Mouse (Mus musculus) intestine, embryonic 16.5 days (tissue): Measurements from ENCODE around the gene Msl3l2. TPM values are rescaled to one million over a fixed set of nuclear protein-coding genes. Genes with fewer than 3 reads are reported as not detected.

ENCODE experiments used
- ATAC-seq: fragments of 200-750 bp; cut with Nextera tagmentation; 2 replicates; pipeline ENCODE4 v1.8.0; 2017; ENCODE audit warnings: moderate TSS enrichment, moderate library complexity
- H3K27ac ChIP-seq: fragments of 300-500 bp; sonication (generic); 2 replicates; pipeline ENCODE4 v1.5.1; 2014; ENCODE audit warnings: mild to moderate bottlenecking, low read length
- H3K27me3 ChIP-seq: fragments of 300-500 bp; sonication (generic); replicated peaks from 2 replicates; pipeline ENCODE4 v1.6.1; 2014; ENCODE audit warnings: low read length, control low read depth, mixed read lengths; ENCODE audit not compliant: control insufficient read depth, insufficient read depth
- H3K36me3 ChIP-seq: fragments of 300-500 bp; sonication (generic); 2 replicates; pipeline ENCODE4 v1.6.1; 2014; ENCODE audit warnings: low read length, control low read depth; ENCODE audit not compliant: control insufficient read depth, insufficient read depth
- H3K4me1 ChIP-seq: fragments of 300-500 bp; sonication (generic); 2 replicates; pipeline ENCODE4 v1.6.1; 2014; ENCODE audit warnings: low read length, control low read depth, mixed read lengths; ENCODE audit not compliant: control insufficient read depth, insufficient read depth
- H3K4me2 ChIP-seq: fragments of 300-500 bp; sonication (generic); 2 replicates; pipeline ENCODE4 v1.6.1; 2014; ENCODE audit warnings: low read depth, low read length, control low read depth
- H3K4me3 ChIP-seq: fragments of 300-500 bp; sonication (generic); 2 replicates; pipeline ENCODE4 v1.5.1; 2014; ENCODE audit warnings: mild to moderate bottlenecking, low read length
- H3K9ac ChIP-seq: fragments of 300-500 bp; sonication (generic); 2 replicates; pipeline ENCODE4 v1.6.1; 2014; ENCODE audit warnings: low read depth, low read length
- H3K9me3 ChIP-seq: fragments of 300-500 bp; sonication (generic); 2 replicates; pipeline ENCODE4 v1.6.1; 2016; ENCODE audit warnings: low read length, control low read depth; ENCODE audit not compliant: control insufficient read depth
- WGBS: fragments of 180-500 bp; shearing (Covaris S2); extraction: QIAGEN DNeasy Blood & Tissue Kit; methylation state at CpG from one replicate; pipeline ENCODE4 v1.1.7; 2014; 5-methylcytosine and 5-hydroxymethylcytosine counted together
- polyA plus RNA-seq: library from polyadenylated mRNA; unstranded; fragments of >200 nt; fragmentation: Nextera tagmentation; extraction: Ambion mirVana; gene quantifications from 2 replicates; pipeline ENCODE4 v1.2.1, GENCODE M21; 2015

The Msl3l2 gene
- polyA plus RNA-seq, 1 experiment from 2014 or later, result 2.1 TPM

- WGBS, result 43% methylated on average over 1 of the region's 1 CpGs
- H3K9ac ChIP-seq, result peak overlapping the region; percentile 64
- ATAC-seq, result peak; percentile 52
- H3K4me2 ChIP-seq, result peak overlapping the region; percentile 52
- H3K4me1 ChIP-seq, result no peaks in the 10 kb centered on the region; the same call in 1 of the 2 replicates
- peak overlapping the region; percentile 43 for H3K4me3 ChIP-seq
- H3K9me3 ChIP-seq, result no peaks in the 10 kb centered on the region
- no peaks in the 10 kb centered on the region for H3K36me3 ChIP-seq
- H3K27me3 ChIP-seq, result no peaks in the 10 kb centered on the region
- no peak overlapping the region for H3K27ac ChIP-seq
Observed at GRCm38 (mm10) chr10:56106996-56107334, 248 bp downstream of the Msl3l2 start.

DNA sequence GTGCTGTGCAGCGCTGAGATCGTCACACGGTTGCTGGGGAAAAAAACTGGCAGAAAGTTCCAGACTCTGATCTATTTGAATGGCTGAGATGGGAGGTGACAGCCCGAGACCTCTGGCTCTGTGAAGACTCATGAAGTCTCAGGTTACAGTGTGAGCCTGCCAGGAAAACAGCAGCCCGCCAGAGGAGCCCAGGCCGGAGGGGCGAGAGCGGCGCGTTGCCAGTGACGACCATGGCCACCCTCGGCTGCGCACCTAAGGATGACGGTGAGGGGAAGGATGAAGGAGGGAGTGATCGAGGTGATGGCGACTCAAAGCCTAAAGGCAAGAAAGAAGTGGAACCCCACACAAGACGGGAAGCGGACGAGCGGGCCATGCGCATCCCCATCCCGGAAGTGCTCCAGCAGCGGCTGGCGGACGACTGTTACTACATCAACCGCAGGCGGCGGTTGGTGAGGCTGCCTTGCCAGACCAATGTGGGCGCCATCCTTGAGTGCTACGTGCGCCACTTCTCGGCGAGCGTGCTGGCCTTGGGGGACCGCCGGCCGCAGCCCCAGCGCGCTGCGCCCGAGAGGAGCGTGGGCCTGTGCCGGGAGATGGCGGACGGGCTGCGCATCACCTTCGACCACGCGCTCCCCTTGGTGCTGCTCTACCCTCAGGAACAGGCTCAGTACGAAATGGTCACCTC lies 8.4 kb downstream of the Msl3l2 start:
- peak overlapping the region; percentile 75 for H3K9ac ChIP-seq
- no peaks in the 10 kb centered on the region for H3K36me3 ChIP-seq
- 0 out of 2 replicates have a peak overlapping the region, but pooled peaks have one; percentile 6 for H3K27ac ChIP-seq
- ATAC-seq, result peak; percentile 95
- under 1% methylated on average over 50 of the region's 50 CpGs for WGBS
- peaks cover 7% of the 10 kb centered on the region for H3K4me1 ChIP-seq
- H3K27me3 ChIP-seq, result no peaks in the 10 kb centered on the region
- peak overlapping the region; percentile 71 for H3K4me3 ChIP-seq
- H3K9me3 ChIP-seq, result no peaks in the 10 kb centered on the region
- peak overlapping the region; percentile 90 for H3K4me2 ChIP-seq

GRCm38 (mm10) chr10:56115636-56116180 lies 9.0 kb downstream of the Msl3l2 start:
- Histone ChIP-seq H3K27ac (0 out of 2 replicates have a peak overlapping the region, but pooled peaks have one; percentile 6), H3K4me3 (peak overlapping the region; percentile 71), H3K9ac (peak overlapping the region; percentile 75), H3K4me1 (peaks cover 7% of the 10 kb centered on the region), H3K9me3 (no peaks in the 10 kb centered on the region), H3K27me3 (no peaks in the 10 kb centered on the region), H3K4me2 (peak overlapping the region; percentile 90), H3K36me3 (no peaks in the 10 kb centered on the region)
- peak; percentile 81 for ATAC-seq
- WGBS, result 20% methylated on average over 26 of the region's 27 CpGs

DNA sequence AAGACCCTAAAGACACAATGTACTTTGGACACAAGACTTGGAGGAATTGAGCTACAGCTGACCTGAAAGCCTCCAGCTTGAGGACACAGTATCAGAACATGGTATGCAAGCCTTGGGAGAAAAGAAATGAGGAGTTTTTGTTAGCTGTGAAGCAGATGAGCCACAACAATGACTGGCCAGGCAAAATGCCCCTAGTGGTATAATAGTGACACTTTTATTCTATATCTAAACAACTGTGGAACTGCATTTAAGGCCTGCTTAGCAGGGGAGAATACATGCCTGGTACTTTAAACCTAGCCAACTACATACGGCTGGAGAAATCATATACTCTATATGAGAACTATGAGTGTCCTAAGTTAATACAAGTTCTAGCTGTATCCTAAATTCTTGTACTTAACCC lies 20.3 kb downstream of the Msl3l2 start:
- no peaks in the 10 kb centered on the region for H3K27me3 ChIP-seq
- WGBS, result 90% methylated on average over 1 of the region's 1 CpGs
- no peaks in the 10 kb centered on the region for H3K4me1 ChIP-seq
- H3K4me2 ChIP-seq, result no peak overlapping the region
- no peak overlapping the region for H3K4me3 ChIP-seq
- no peak overlapping the region for H3K9ac ChIP-seq
- no peaks in the 10 kb centered on the region for H3K9me3 ChIP-seq
- H3K36me3 ChIP-seq, result no peaks in the 10 kb centered on the region
- no peak overlapping the region for H3K27ac ChIP-seq
- no peak for ATAC-seq

DNA sequence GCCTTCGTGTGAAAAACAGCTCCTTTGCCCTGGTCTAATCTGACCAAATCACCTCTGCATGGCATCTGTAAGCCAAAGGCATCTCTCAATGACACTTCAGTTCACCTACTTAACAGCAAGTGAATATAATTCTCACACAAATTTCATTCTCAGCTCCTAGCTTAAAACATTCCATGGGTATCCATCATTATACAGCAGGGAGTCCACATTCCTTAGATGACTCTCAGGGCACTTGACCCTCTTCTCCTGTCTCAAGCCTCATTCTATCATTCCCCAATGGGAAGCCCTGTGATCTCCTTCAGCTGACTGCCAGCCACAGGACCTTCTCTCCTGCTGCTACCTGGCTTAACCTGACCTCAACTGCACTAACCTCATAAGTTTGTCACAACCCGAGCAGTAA lies 22.9 kb downstream of the Msl3l2 start:
- Histone ChIP-seq H3K9me3 (no peaks in the 10 kb centered on the region), H3K9ac (no peak overlapping the region), H3K4me1 (no peaks in the 10 kb centered on the region), H3K4me2 (no peak overlapping the region), H3K4me3 (no peak overlapping the region), H3K36me3 (no peaks in the 10 kb centered on the region), H3K27me3 (no peaks in the 10 kb centered on the region), H3K27ac (no peak overlapping the region)
- 84% methylated on average over 2 of the region's 2 CpGs for WGBS
- no peak for ATAC-seq

GRCm38 (mm10) chr10:56137191-56137590 lies 30.5 kb downstream of the Msl3l2 start:
- H3K4me3 ChIP-seq, result no peak overlapping the region
- no peak for ATAC-seq
- H3K27ac ChIP-seq, result no peak overlapping the region
- H3K9ac ChIP-seq, result no peak overlapping the region
- H3K36me3 ChIP-seq, result no peaks in the 10 kb centered on the region
- H3K4me1 ChIP-seq, result no peaks in the 10 kb centered on the region
- 93% methylated on average over 5 of the region's 5 CpGs for WGBS
- no peak overlapping the region for H3K4me2 ChIP-seq
- no peaks in the 10 kb centered on the region for H3K9me3 ChIP-seq
- no peaks in the 10 kb centered on the region for H3K27me3 ChIP-seq

GRCm38 (mm10) chr10:56148920-56149319 lies 42.2 kb downstream of the Msl3l2 start:
- H3K4me2 ChIP-seq, result no peak overlapping the region
- no peaks in the 10 kb centered on the region for H3K9me3 ChIP-seq
- no peaks in the 10 kb centered on the region for H3K27me3 ChIP-seq
- H3K36me3 ChIP-seq, result no peaks in the 10 kb centered on the region
- no peak overlapping the region for H3K9ac ChIP-seq
- no peak for ATAC-seq
- H3K4me3 ChIP-seq, result no peak overlapping the region
- 94% methylated on average over 3 of the region's 3 CpGs for WGBS
- H3K27ac ChIP-seq, result no peak overlapping the region
- H3K4me1 ChIP-seq, result no peaks in the 10 kb centered on the region

DNA sequence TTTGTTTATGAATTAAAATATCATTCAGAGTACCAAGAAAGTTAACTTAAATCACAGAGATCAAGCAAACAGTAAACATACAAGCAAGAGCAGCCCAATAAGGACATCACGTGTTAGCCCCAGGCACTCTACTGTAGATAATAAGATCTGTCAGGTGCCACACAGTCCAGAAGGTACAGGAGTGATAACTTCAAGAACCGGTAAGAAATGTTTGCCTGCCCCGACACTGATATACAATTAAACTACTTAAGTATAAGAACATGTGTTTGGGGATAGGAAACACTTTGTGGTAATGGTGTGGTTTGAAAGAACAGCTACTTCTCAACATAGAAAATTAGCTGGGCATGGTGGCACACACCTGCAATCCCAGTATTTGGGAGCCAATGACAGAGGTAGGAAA lies 50.2 kb downstream of the Msl3l2 start:
- H3K9ac ChIP-seq, result no peak overlapping the region
- H3K4me1 ChIP-seq, result no peaks in the 10 kb centered on the region
- no peaks in the 10 kb centered on the region for H3K9me3 ChIP-seq
- whole genome bisulfite sequencing, result 88% methylated on average over 3 of the region's 3 CpGs
- ATAC-seq, result no peak
- H3K4me3 ChIP-seq, result no peak overlapping the region
- H3K27ac ChIP-seq, result no peak overlapping the region
- no peak overlapping the region for H3K4me2 ChIP-seq
- no peaks in the 10 kb centered on the region for H3K27me3 ChIP-seq
- H3K36me3 ChIP-seq, result no peaks in the 10 kb centered on the region

DNA sequence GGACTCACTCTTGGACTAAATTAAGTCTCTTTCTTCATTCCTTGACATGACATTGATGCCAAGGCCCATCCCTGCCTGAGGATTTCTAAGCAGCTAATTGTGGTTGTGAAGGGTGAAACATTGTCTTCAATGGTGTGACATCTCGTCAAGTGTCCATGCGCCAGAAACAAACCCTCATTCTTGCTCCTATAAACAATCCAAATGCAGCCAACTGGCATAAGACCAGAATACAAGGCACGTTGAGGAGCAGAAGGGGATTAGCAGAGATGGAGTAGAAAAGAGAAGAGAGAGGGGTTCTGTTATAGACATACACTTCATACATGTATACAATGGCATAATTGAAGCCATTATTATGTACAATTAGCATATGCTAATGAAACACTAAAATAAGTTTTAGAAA lies 51.5 kb downstream of the Msl3l2 start:
- Histone ChIP-seq H3K27ac (no peak overlapping the region), H3K4me3 (no peak overlapping the region), H3K36me3 (no peaks in the 10 kb centered on the region), H3K9ac (no peak overlapping the region), H3K4me1 (no peaks in the 10 kb centered on the region), H3K9me3 (no peaks in the 10 kb centered on the region), H3K27me3 (no peaks in the 10 kb centered on the region), H3K4me2 (no peak overlapping the region)
- 64% methylated on average over 3 of the region's 3 CpGs for WGBS
- no peak for ATAC-seq

GRCm38 (mm10) chr10:56158748-56159147 lies 52.0 kb downstream of the Msl3l2 start:
- Histone ChIP-seq H3K4me3 (no peak overlapping the region), H3K27me3 (no peaks in the 10 kb centered on the region), H3K36me3 (no peaks in the 10 kb centered on the region), H3K4me2 (no peak overlapping the region), H3K4me1 (no peaks in the 10 kb centered on the region), H3K9me3 (no peaks in the 10 kb centered on the region), H3K9ac (no peak overlapping the region), H3K27ac (no peak overlapping the region)
- WGBS, result 79% methylated on average over 2 of the region's 2 CpGs
- no peak for ATAC-seq
